In genomic region chr9:48733817-48734544, GRCm38 (mm10) we compare ENCODE assay signal across 8 mouse cellular contexts.
DNase-seq lines count a peak whose midpoint lies in the region; ATAC-seq and TF ChIP-seq lines count a peak whose summit lies in the region.

No protein-coding gene starts in this region.

- no peak for TF ChIP-seq POLR2A in thymus, adult 2 months (IDR thresholded peaks at IDR 0.05; ENCODE audit: control insufficient read depth, extremely low read depth, insufficient read depth, low read length, poor library complexity)

- H3K36me3 ChIP-seq in lung, embryonic 15.5 days = no peaks in the 10 kb centered on the region
- no peaks in the 10 kb centered on the region for H3K36me3 ChIP-seq in thymus, adult 2 months (ENCODE audit: control insufficient read depth, insufficient read depth, low read length)

- no peak for TF ChIP-seq CTCF in thymus, adult 2 months (IDR thresholded peaks at IDR 0.05; ENCODE audit: borderline replicate concordance, control insufficient read depth, extremely low read depth, insufficient read depth, low read length, poor library complexity)

- peak; percentile 44 to 58 for DNase-seq in cerebellum, adult 18-20 months
- no peak for DNase-seq in cerebellum, adult 11 months
- DNase-seq in lung, adult 18-20 months = no peak
- DNase-seq in heart, postnatal 10 days = peak; percentile 57 to 78
- DNase-seq in left cerebral cortex, postnatal 14 days (ENCODE audit: low spot score in 2 of 2) = peak; percentile 77 to 91
- peak; percentile 69 to 83 for DNase-seq in right cerebral cortex, postnatal 36 days (ENCODE audit: low spot score in 2 of 2)
- DNase-seq in thymus, adult 2 months = no peak

- intact Hi-C loops in heart, postnatal 10 days (cut with DNase I) = loop anchor here (2.0 kb wide), 1 partner anchor 87 kb away; no protein-coding TSS in a partner anchor
- intact Hi-C loops in left cerebral cortex, postnatal 14 days (cut with DNase I) = no loop called here

- H3K9ac ChIP-seq in lung, embryonic 15.5 days = no peak overlapping the region

- peaks cover 24% of the 10 kb centered on the region for H3K27me3 ChIP-seq in lung, embryonic 15.5 days
- H3K27me3 ChIP-seq in thymus, adult 2 months (ENCODE audit: control insufficient read depth, insufficient read depth, low read length) = no peaks in the 10 kb centered on the region

- H3K27ac ChIP-seq in lung, embryonic 15.5 days = peak overlapping the region; percentile 31; the same call in 1 of the 2 replicates
- no peak overlapping the region for H3K27ac ChIP-seq in thymus, adult 2 months (ENCODE audit: control insufficient read depth, insufficient read depth, low read length)

- H3K4me1 ChIP-seq in lung, embryonic 15.5 days = peaks cover 60% of the 10 kb centered on the region
- peaks cover 3% of the 10 kb centered on the region; the same call in 1 of the 2 replicates for H3K4me1 ChIP-seq in thymus, adult 2 months (replicated peaks; ENCODE audit: control insufficient read depth, insufficient read depth, low read length)

- H3K4me2 ChIP-seq in lung, embryonic 15.5 days = no peak overlapping the region; the same call in 1 of the 2 replicates

- ATAC-seq in lung, embryonic 15.5 days (ENCODE audit: borderline replicate concordance, extremely low read depth, low FRiP score, low TSS enrichment) = no peak

- no peaks in the 10 kb centered on the region for H3K9me3 ChIP-seq in lung, embryonic 15.5 days

- 36% methylated on average over 13 of the region's 13 CpGs for WGBS in lung, embryonic 15.5 days
- WGBS in thymus, adult 2 months = 38% methylated on average over 13 of the region's 13 CpGs

- H3K4me3 ChIP-seq in lung, embryonic 15.5 days = no peak overlapping the region
- H3K4me3 ChIP-seq in thymus, adult 2 months (ENCODE audit: control insufficient read depth, insufficient read depth, low read length) = no peak overlapping the region

Comparison
In these comparisons a context has a peak if more than half of its experiments do, and no peak if none do; other contexts are left out.
1. DNase-seq: peak in cerebellum, adult 18-20 months (2 of 2), heart, postnatal 10 days (2 of 2), left cerebral cortex, postnatal 14 days (2 of 2) and right cerebral cortex, postnatal 36 days (2 of 2); none in cerebellum, adult 11 months (single experiment), lung, adult 18-20 months (0 of 2) and thymus, adult 2 months (single experiment).